Mouse (Mus musculus) embryonic facial prominence, embryonic 10.5 days (tissue): Measurements from ENCODE around the gene Blvra. TPM values are rescaled to one million over a fixed set of nuclear protein-coding genes. Genes with fewer than 3 reads are reported as not detected.
"Not testable (repeated sequence)": the region's sequence is repeated elsewhere in the genome, so short reads cannot be mapped to it uniquely, and the experiment has no call there.

Experiments used
- DNase-seq: peaks from one replicate; pipeline ENCODE4 v3.0.0-alpha.2; 2017; ENCODE audit warnings: low spot score
- H3K27ac ChIP-seq: fragments of 300-500 bp; sonication (generic); replicated peaks from 2 replicates; pipeline ENCODE4 v1.5.1; 2016; ENCODE audit warnings: mild to moderate bottlenecking
- H3K27me3 ChIP-seq: fragments of 300-500 bp; sonication (generic); replicated peaks from 2 replicates; pipeline ENCODE4 v1.6.1; 2016; ENCODE audit warnings: low read depth, mild to moderate bottlenecking; ENCODE audit not compliant: poor library complexity, severe bottlenecking
- H3K36me3 ChIP-seq: fragments of 300-500 bp; sonication (generic); replicated peaks from 2 replicates; pipeline ENCODE4 v1.6.1; 2016; ENCODE audit warnings: mild to moderate bottlenecking, moderate library complexity
- H3K4me1 ChIP-seq: fragments of 300-500 bp; sonication (generic); 2 replicates; pipeline ENCODE4 v1.6.1; 2016
- H3K4me3 ChIP-seq: fragments of 300-500 bp; sonication (generic); 2 replicates; pipeline ENCODE4 v1.5.1; 2016; ENCODE audit warnings: mild to moderate bottlenecking, moderate library complexity
- H3K9me3 ChIP-seq: fragments of 300-500 bp; sonication (generic); 2 replicates; pipeline ENCODE4 v1.6.1; 2016; ENCODE audit warnings: mild to moderate bottlenecking
- WGBS: fragments of 180-500 bp; shearing (Covaris S2); methylation state at CpG from one replicate; pipeline ENCODE4 v1.1.7; 2016; 5-methylcytosine and 5-hydroxymethylcytosine counted together
- polyA plus RNA-seq: library from polyadenylated mRNA; unstranded; fragments of >200 nt; fragmentation: Nextera tagmentation; extraction: Ambion mirVana; gene quantifications from 2 replicates; pipeline ENCODE4 v1.2.1, GENCODE M21; 2016

Gene Blvra
- polyA plus RNA-seq: 21.2 and 26.4 TPM in 2 replicates

GRCm38 (mm10) chr2:127070435-127070841, at the start of gene Blvra:
Gene Blvra (plus strand): TSS chr2:127070665.
- Histone ChIP-seq H3K27ac (peak within 1 kb of the TSS; percentile 92), H3K4me1 (peaks cover 9% of the 10 kb centered on the region), H3K9me3 (no peaks in the 10 kb centered on the region), H3K4me3 (peak within 1 kb of the TSS; percentile 71), H3K36me3 (peaks cover 18% of the 10 kb centered on the region), H3K27me3 (no peaks in the 10 kb centered on the region)
- WGBS: under 1% methylated on average over 32 of the region's 32 CpGs
- peak; percentile 95 for DNase-seq

- H3K9me3 ChIP-seq: no peaks in the 10 kb centered on the region
- WGBS: 95% methylated on average over 9 of the region's 9 CpGs
- H3K4me1 ChIP-seq: no peaks in the 10 kb centered on the region
- H3K4me3 ChIP-seq: no peak overlapping the region
- no peak overlapping the region for H3K27ac ChIP-seq
- H3K27me3 ChIP-seq: no peaks in the 10 kb centered on the region
- peaks cover 74% of the 10 kb centered on the region for H3K36me3 ChIP-seq
- no peak for DNase-seq
Observed at GRCm38 (mm10) chr2:127035006-127035605, 35.4 kb upstream of the Blvra start.

GRCm38 (mm10) chr2:127037299-127037698, 33.2 kb upstream of the Blvra start:
- Histone ChIP-seq H3K9me3 (no peaks in the 10 kb centered on the region), H3K4me3 (no peak overlapping the region), H3K27ac (no peak overlapping the region), H3K4me1 (no peaks in the 10 kb centered on the region), H3K36me3 (peaks cover 71% of the 10 kb centered on the region), H3K27me3 (no peaks in the 10 kb centered on the region)
- no peak for DNase-seq
- 95% methylated on average over 4 of the region's 4 CpGs for WGBS

GRCm38 (mm10) chr2:127061471-127061870, 9.0 kb upstream of the Blvra start:
- H3K27me3 ChIP-seq: no peaks in the 10 kb centered on the region

GRCm38 (mm10) chr2:127068806-127069205, 1.7 kb upstream of the Blvra start:
- DNase-seq: no peak
- Histone ChIP-seq H3K27ac (no peak overlapping the region), H3K4me3 (no peak overlapping the region), H3K36me3 (peaks cover 28% of the 10 kb centered on the region), H3K9me3 (no peaks in the 10 kb centered on the region), H3K27me3 (no peaks in the 10 kb centered on the region), H3K4me1 (peaks cover 9% of the 10 kb centered on the region)
- 76% methylated on average over 7 of the region's 7 CpGs for WGBS

More at GRCm38 (mm10) chr2:127061471-127061870, 9.0 kb upstream of the Blvra start:
- H3K4me1 ChIP-seq: no peaks in the 10 kb centered on the region
- no peaks in the 10 kb centered on the region for H3K9me3 ChIP-seq
- no peak for DNase-seq
- peaks cover 85% of the 10 kb centered on the region for H3K36me3 ChIP-seq
- 94% methylated on average over 9 of the region's 9 CpGs for WGBS
- no peak overlapping the region for H3K27ac ChIP-seq
- H3K4me3 ChIP-seq: no peak overlapping the region

GRCm38 (mm10) chr2:127069781-127070434, 557 bp upstream of the Blvra start:
- Histone ChIP-seq H3K4me1 (peaks cover 9% of the 10 kb centered on the region), H3K27me3 (no peaks in the 10 kb centered on the region), H3K36me3 (peaks cover 18% of the 10 kb centered on the region), H3K27ac (peak overlapping the region; percentile 92), H3K4me3 (peak overlapping the region; percentile 71), H3K9me3 (no peaks in the 10 kb centered on the region)
- WGBS: 11% methylated on average over 11 of the region's 11 CpGs
- peak; percentile 30 for DNase-seq

GRCm38 (mm10) chr2:127070879-127071278, 414 bp downstream of the Blvra start:
- H3K36me3 ChIP-seq: peaks cover 14% of the 10 kb centered on the region
- 11% methylated on average over 9 of the region's 9 CpGs for WGBS
- no peak for DNase-seq
- no peaks in the 10 kb centered on the region for H3K27me3 ChIP-seq
- H3K4me3 ChIP-seq: peak overlapping the region; percentile 71
- no peaks in the 10 kb centered on the region for H3K9me3 ChIP-seq
- H3K4me1 ChIP-seq: peaks cover 9% of the 10 kb centered on the region
- H3K27ac ChIP-seq: peak overlapping the region; percentile 92

- no peak overlapping the region for H3K4me3 ChIP-seq
- H3K27me3 ChIP-seq: no peaks in the 10 kb centered on the region
- 89% methylated on average over 2 of the region's 2 CpGs for WGBS
- no peaks in the 10 kb centered on the region for H3K9me3 ChIP-seq
- no peak for DNase-seq
- H3K27ac ChIP-seq: no peak overlapping the region
- H3K4me1 ChIP-seq: peaks cover 9% of the 10 kb centered on the region
- no peaks in the 10 kb centered on the region for H3K36me3 ChIP-seq
Observed at GRCm38 (mm10) chr2:127074116-127074515, 3.7 kb downstream of the Blvra start.

- Histone ChIP-seq H3K9me3 (no peaks in the 10 kb centered on the region), H3K36me3 (peaks cover 5% of the 10 kb centered on the region; the same call in 1 of the 2 replicates), H3K4me1 (no peaks in the 10 kb centered on the region), H3K4me3 (no peak overlapping the region), H3K27me3 (no peaks in the 10 kb centered on the region), H3K27ac (no peak overlapping the region)
- DNase-seq: no peak
- 74% methylated on average over 9 of the region's 9 CpGs for WGBS
Observed at GRCm38 (mm10) chr2:127077611-127078010, 7.1 kb downstream of the Blvra start.

GRCm38 (mm10) chr2:127079066-127079465, 8.6 kb downstream of the Blvra start:
- not testable (repeated sequence) for H3K27me3 ChIP-seq, H3K4me1 ChIP-seq, H3K27ac ChIP-seq, DNase-seq, H3K4me3 ChIP-seq, H3K9me3 ChIP-seq, H3K36me3 ChIP-seq
- WGBS: 78% methylated on average over 2 of the region's 2 CpGs

- H3K36me3 ChIP-seq: peaks cover 5% of the 10 kb centered on the region; the same call in 1 of the 2 replicates
- no peaks in the 10 kb centered on the region for H3K9me3 ChIP-seq
- H3K4me1 ChIP-seq: no peaks in the 10 kb centered on the region
- DNase-seq: no peak
- H3K4me3 ChIP-seq: no peak overlapping the region
- H3K27ac ChIP-seq: no peak overlapping the region
- no peaks in the 10 kb centered on the region for H3K27me3 ChIP-seq
- 90% methylated on average over 11 of the region's 11 CpGs for WGBS
Observed at GRCm38 (mm10) chr2:127079881-127080590, 9.6 kb downstream of the Blvra start.

- H3K27ac ChIP-seq: no peak overlapping the region
- H3K4me1 ChIP-seq: no peaks in the 10 kb centered on the region
- WGBS: 91% methylated on average over 11 of the region's 11 CpGs
- H3K9me3 ChIP-seq: no peaks in the 10 kb centered on the region
- H3K4me3 ChIP-seq: no peak overlapping the region
- H3K27me3 ChIP-seq: no peaks in the 10 kb centered on the region
- peaks cover 5% of the 10 kb centered on the region; the same call in 1 of the 2 replicates for H3K36me3 ChIP-seq
- no peak for DNase-seq
Observed at GRCm38 (mm10) chr2:127080591-127081218, 10.2 kb downstream of the Blvra start.
